Mouse (Mus musculus) heart, adult 2 months (tissue): ENCODE data around the gene Ncapd3.

ENCODE experiments used
- CTCF ChIP-seq: fragments of 200-600 bp; IDR thresholded peaks from 2 replicates; pipeline ENCODE4 v1.8.1; 2022; ENCODE audit warnings: antibody characterized with exemption, mild to moderate bottlenecking, moderate library complexity
- EP300 ChIP-seq: fragments of 200-500 bp; IDR thresholded peaks from 2 replicates; pipeline ENCODE4 v1.6.1; 2011; ENCODE audit warnings: low read depth, low read length, control low read depth; ENCODE audit not compliant: insufficient read depth
- POLR2A ChIP-seq: fragments of 200-500 bp; IDR thresholded peaks from 2 replicates; pipeline ENCODE4 v1.6.1; 2011; ENCODE audit warnings: mild to moderate bottlenecking, low read depth, low read length, control low read depth; ENCODE audit not compliant: insufficient read depth

DNA sequence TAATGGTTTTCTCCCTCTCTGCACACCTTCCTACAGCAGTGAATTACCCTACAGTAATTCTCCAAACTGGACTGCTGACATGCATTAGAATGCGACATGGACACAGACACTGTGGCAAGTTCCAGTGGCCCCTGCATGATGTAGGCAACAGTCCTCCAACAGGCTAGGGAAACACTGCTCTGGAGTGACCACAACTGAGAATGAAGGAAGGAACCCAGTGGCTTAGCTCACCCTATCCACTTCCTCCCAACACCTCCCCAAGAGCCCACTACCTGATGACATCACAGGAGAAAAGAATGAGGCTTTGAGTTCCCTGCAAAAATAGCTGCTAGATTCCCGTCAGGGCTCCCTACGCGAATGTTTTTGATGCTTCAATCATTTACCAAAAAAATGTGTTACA, 69.5 kb downstream of the Ncapd3 start:
- TF ChIP-seq EP300: no peak
- no peak for TF ChIP-seq POLR2A
- no peak for TF ChIP-seq CTCF
